Mouse (Mus musculus): ENCODE data around the gene Susd1.

- no peak for TF ChIP-seq POLR2A (IDR thresholded peaks at IDR 0.05; ENCODE audit: low read depth, low read length)
- TF ChIP-seq CTCF (conservative IDR thresholded peaks at IDR 0.05; ENCODE audit: insufficient read depth, insufficient read length, low read depth, low read length), result no peak
These were observed 139.5 kb downstream of the Susd1 start for GRCm38 (mm10) chr4:59298719-59299496.
